Mouse (Mus musculus) spleen, postnatal 10 days (tissue): ENCODE data around the gene Gm3012.
"Not testable (repeated sequence)": the region's sequence is repeated elsewhere in the genome, so short reads cannot be mapped to it uniquely, and the experiment has no call there.

ENCODE experiments used
- DNase-seq, 2 experiments: peaks; one replicate each; pipeline ENCODE4 v3.0.0; 2021 to 2022; ENCODE audit warnings: low spot score in 2 of 2

Gene Gm3012

GRCm38 (mm10) chr14:3634212-3634611 is at the start of gene Gm3012:
Gene Gm3012 (plus strand): TSS chr14:3634512.
- not testable (repeated sequence) for DNase-seq

GRCm38 (mm10) chr14:3651730-3652129 is 17.4 kb downstream of the Gm3012 start, which contains the start of gene Gm3020:
Gene Gm3020 (plus strand): TSS chr14:3652030.
- DNase-seq = not testable (repeated sequence)

GRCm38 (mm10) chr14:3688483-3688882 is 54.2 kb downstream of the Gm3012 start, which contains the start of gene Gm3043:
Gene Gm3043 (plus strand): TSS chr14:3688783.
- DNase-seq = not testable (repeated sequence)
